Mouse (Mus musculus) megakaryocyte, embryonic 14.5 days (primary cell): ENCODE measurements around the gene Nr6a1. TPM values are rescaled to one million over a fixed set of nuclear protein-coding genes. Genes with fewer than 3 reads are reported as not detected.

Source experiments
- H3K27me3 ChIP-seq: replicated peaks from 2 replicates; pipeline ENCODE3; 2012; ENCODE audit warnings: inconsistent platforms
- H3K36me3 ChIP-seq: replicated peaks from 2 replicates; pipeline ENCODE3; 2012; ENCODE audit warnings: low read length, inconsistent platforms, mixed read lengths
- H3K4me1 ChIP-seq: 2 replicates; pipeline ENCODE4 v1.6.1; 2012; ENCODE audit warnings: inconsistent platforms
- H3K4me3 ChIP-seq: replicated peaks from 2 replicates; pipeline ENCODE3; 2012; ENCODE audit warnings: moderate library complexity, mild to moderate bottlenecking, inconsistent platforms
- H3K9me3 ChIP-seq: 2 replicates; pipeline ENCODE4 v1.6.1; 2012; ENCODE audit warnings: inconsistent platforms
- FLI1 ChIP-seq: IDR thresholded peaks from 2 replicates; pipeline ENCODE4 v1.6.1; 2012; ENCODE audit warnings: low read length, inconsistent platforms, mixed read lengths
- GATA1 ChIP-seq: IDR thresholded peaks from 3 replicates; pipeline ENCODE4 v1.6.1; 2012; ENCODE audit warnings: mixed read lengths, low read length, inconsistent platforms, borderline replicate concordance
- polyA plus RNA-seq: library from polyadenylated mRNA; stranded (reverse); fragments of >175 nt; gene quantifications from 2 replicates; pipeline ENCODE4 v1.2.3, GENCODE M21; 2012; ENCODE audit warnings: low replicate concordance; ENCODE audit not compliant: insufficient read depth

Nr6a1 gene
- polyA plus RNA-seq, 1 experiment, result 0.25 TPM

GRCm38 (mm10) chr2:38712076-38712768 lies 215.3 kb downstream of the Nr6a1 start:
- H3K4me1 ChIP-seq, result peaks cover 16% of the 10 kb centered on the region
- peaks cover 89% of the 10 kb centered on the region for H3K27me3 ChIP-seq
- TF ChIP-seq FLI1 (no peak), GATA1 (no peak)
- no peak overlapping the region for H3K4me3 ChIP-seq
- no peaks in the 10 kb centered on the region for H3K36me3 ChIP-seq
- H3K9me3 ChIP-seq, result no peaks in the 10 kb centered on the region

GRCm38 (mm10) chr2:38711421-38711861 lies 216.0 kb downstream of the Nr6a1 start:
- Histone ChIP-seq H3K27me3 (peaks cover 93% of the 10 kb centered on the region), H3K4me3 (no peak overlapping the region), H3K4me1 (peaks cover 16% of the 10 kb centered on the region), H3K36me3 (no peaks in the 10 kb centered on the region), H3K9me3 (no peaks in the 10 kb centered on the region)
- TF ChIP-seq FLI1 (no peak), GATA1 (no peak)

- peaks cover 95% of the 10 kb centered on the region for H3K27me3 ChIP-seq
- peak overlapping the region; percentile 74 for H3K4me3 ChIP-seq
- no peaks in the 10 kb centered on the region for H3K36me3 ChIP-seq
- H3K9me3 ChIP-seq, result no peaks in the 10 kb centered on the region
- peaks cover 16% of the 10 kb centered on the region for H3K4me1 ChIP-seq
- no peak for TF ChIP-seq GATA1
- TF ChIP-seq FLI1, result no peak
Measured at GRCm38 (mm10) chr2:38710304-38711241, 216.9 kb downstream of the Nr6a1 start.

- TF ChIP-seq GATA1 (no peak), FLI1 (no peak)
- peaks cover 98% of the 10 kb centered on the region for H3K27me3 ChIP-seq
- H3K36me3 ChIP-seq, result no peaks in the 10 kb centered on the region
- no peak overlapping the region for H3K4me3 ChIP-seq
- H3K4me1 ChIP-seq, result peaks cover 16% of the 10 kb centered on the region
- H3K9me3 ChIP-seq, result no peaks in the 10 kb centered on the region
Measured at GRCm38 (mm10) chr2:38708907-38709688, 218.4 kb downstream of the Nr6a1 start.

- Histone ChIP-seq H3K27me3 (peaks cover 96% of the 10 kb centered on the region), H3K4me1 (peaks cover 14% of the 10 kb centered on the region), H3K9me3 (no peaks in the 10 kb centered on the region), H3K36me3 (no peaks in the 10 kb centered on the region), H3K4me3 (no peak overlapping the region)
- TF ChIP-seq FLI1, result no peak
- no peak for TF ChIP-seq GATA1
Measured at GRCm38 (mm10) chr2:38706661-38707060, 220.8 kb downstream of the Nr6a1 start.

- Histone ChIP-seq H3K4me3 (no peak overlapping the region), H3K9me3 (no peaks in the 10 kb centered on the region), H3K27me3 (peaks cover 96% of the 10 kb centered on the region), H3K4me1 (no peaks in the 10 kb centered on the region), H3K36me3 (no peaks in the 10 kb centered on the region)
- TF ChIP-seq GATA1 (no peak), FLI1 (no peak)
Measured at GRCm38 (mm10) chr2:38705036-38705435, 222.5 kb downstream of the Nr6a1 start.

- Histone ChIP-seq H3K36me3 (no peaks in the 10 kb centered on the region), H3K4me1 (no peaks in the 10 kb centered on the region), H3K9me3 (no peaks in the 10 kb centered on the region), H3K4me3 (no peak overlapping the region), H3K27me3 (peaks cover 96% of the 10 kb centered on the region)
- TF ChIP-seq GATA1 (no peak), FLI1 (no peak)
Measured at GRCm38 (mm10) chr2:38704336-38704735, 223.2 kb downstream of the Nr6a1 start.

GRCm38 (mm10) chr2:38700177-38700576 lies 227.3 kb downstream of the Nr6a1 start:
- peaks cover 95% of the 10 kb centered on the region for H3K27me3 ChIP-seq
- no peaks in the 10 kb centered on the region for H3K4me1 ChIP-seq
- no peak for TF ChIP-seq FLI1
- TF ChIP-seq GATA1, result no peak
- H3K9me3 ChIP-seq, result no peaks in the 10 kb centered on the region
- H3K36me3 ChIP-seq, result no peaks in the 10 kb centered on the region
- no peak overlapping the region for H3K4me3 ChIP-seq

GRCm38 (mm10) chr2:38698623-38699022 lies 228.9 kb downstream of the Nr6a1 start:
- Histone ChIP-seq H3K4me1 (no peaks in the 10 kb centered on the region), H3K4me3 (no peak overlapping the region), H3K9me3 (no peaks in the 10 kb centered on the region), H3K27me3 (peaks cover 97% of the 10 kb centered on the region), H3K36me3 (no peaks in the 10 kb centered on the region)
- TF ChIP-seq FLI1, result no peak
